Mouse (Mus musculus) right cerebral cortex, postnatal 4 days (tissue): Measurements from ENCODE around the gene E130311K13Rik.

ENCODE experiments used
- DNase-seq: peaks from one replicate; pipeline ENCODE4 v3.0.0-alpha.2; 2022

Gene E130311K13Rik

GRCm38 (mm10) chr3:63893677-63894076 lies 35.6 kb downstream of the E130311K13Rik start:
- no peak for DNase-seq

GRCm38 (mm10) chr3:63892154-63892553 lies 37.1 kb downstream of the E130311K13Rik start:
- DNase-seq = no peak

- no peak for DNase-seq
These were observed 48.2 kb downstream of the E130311K13Rik start for GRCm38 (mm10) chr3:63881065-63881464.

GRCm38 (mm10) chr3:63878995-63879666 lies 50.1 kb downstream of the E130311K13Rik start:
- DNase-seq = no peak

- no peak for DNase-seq
These were observed 56.5 kb downstream of the E130311K13Rik start for GRCm38 (mm10) chr3:63872818-63873217.

- no peak for DNase-seq
These were observed 58.0 kb downstream of the E130311K13Rik start for GRCm38 (mm10) chr3:63871249-63871648.

GRCm38 (mm10) chr3:63868285-63868684 lies 61.0 kb downstream of the E130311K13Rik start:
- DNase-seq = peak; percentile 67

GRCm38 (mm10) chr3:63865069-63865468 lies 64.2 kb downstream of the E130311K13Rik start:
- no peak for DNase-seq
